Mouse (Mus musculus) layer of hippocampus, postnatal 10 days (tissue): Measurements from ENCODE around the gene Setd2. TPM values are rescaled to one million over a fixed set of nuclear protein-coding genes. Genes with fewer than 3 reads are reported as not detected.

Source experiments
- DNase-seq, 2 experiments: peaks; one replicate each; pipeline ENCODE4 v3.0.0; 2021; ENCODE audit warnings: low spot score in 2 of 2
- microRNA-seq, 2 experiments: library from miRNA; unstranded; fragments of <30 nt; microRNA quantifications; one replicate each; pipeline ENCODE4 v1.2.0; 2021
- total RNA-seq, 2 experiments: library from RNA; stranded (reverse); gene quantifications; 2 replicates each; pipeline ENCODE4 v1.2.3; 2021

The Setd2 gene
- total RNA-seq, 2 experiments from 2014 or later: 70.5 to 74.8 TPM

DNA sequence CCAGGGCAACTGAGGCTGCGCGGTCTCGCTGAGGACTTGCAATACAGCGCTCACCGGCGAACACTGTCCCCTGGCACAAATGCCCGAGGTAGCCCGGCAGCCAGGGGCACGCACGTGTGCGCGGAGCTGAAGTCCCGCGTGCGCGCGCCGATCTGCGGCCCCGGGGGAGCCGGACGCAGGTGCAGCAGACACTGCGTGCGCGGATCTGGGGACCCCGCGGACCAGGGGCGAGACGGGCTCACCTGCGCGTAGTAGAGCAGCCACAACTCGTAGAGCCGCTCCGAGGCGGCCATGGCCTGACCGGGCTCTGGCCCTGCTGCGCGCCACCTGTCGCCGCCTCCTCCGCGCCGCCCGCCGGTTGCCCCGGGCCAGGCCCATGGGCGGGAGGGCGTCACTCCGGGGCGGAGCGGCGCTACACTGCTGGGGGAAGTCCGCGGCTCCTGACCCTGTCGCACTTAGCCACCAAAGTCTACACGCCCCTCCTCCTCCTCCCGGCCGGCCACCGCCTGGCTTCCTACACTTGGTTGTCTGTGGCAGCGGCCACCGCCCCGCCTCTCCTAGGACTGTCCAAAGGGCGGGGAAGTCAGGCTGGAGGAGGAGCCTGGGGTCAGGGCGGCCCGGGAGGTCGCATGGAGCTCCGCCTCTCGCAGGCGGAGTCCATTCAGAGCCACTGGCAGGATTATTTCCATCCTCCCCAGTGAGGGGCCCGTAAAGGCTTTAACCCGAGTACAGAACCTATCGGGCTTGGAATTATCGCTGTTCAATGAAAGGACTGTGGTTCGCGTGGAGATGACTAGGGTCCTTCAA lies 121.5 kb downstream of the Setd2 start, which contains the start of gene Nbeal2:
TSS of gene Nbeal2 (minus strand) at position 507 of the 807 bp plus-strand sequence.
- peak; percentile 64 to 77 for DNase-seq

DNA sequence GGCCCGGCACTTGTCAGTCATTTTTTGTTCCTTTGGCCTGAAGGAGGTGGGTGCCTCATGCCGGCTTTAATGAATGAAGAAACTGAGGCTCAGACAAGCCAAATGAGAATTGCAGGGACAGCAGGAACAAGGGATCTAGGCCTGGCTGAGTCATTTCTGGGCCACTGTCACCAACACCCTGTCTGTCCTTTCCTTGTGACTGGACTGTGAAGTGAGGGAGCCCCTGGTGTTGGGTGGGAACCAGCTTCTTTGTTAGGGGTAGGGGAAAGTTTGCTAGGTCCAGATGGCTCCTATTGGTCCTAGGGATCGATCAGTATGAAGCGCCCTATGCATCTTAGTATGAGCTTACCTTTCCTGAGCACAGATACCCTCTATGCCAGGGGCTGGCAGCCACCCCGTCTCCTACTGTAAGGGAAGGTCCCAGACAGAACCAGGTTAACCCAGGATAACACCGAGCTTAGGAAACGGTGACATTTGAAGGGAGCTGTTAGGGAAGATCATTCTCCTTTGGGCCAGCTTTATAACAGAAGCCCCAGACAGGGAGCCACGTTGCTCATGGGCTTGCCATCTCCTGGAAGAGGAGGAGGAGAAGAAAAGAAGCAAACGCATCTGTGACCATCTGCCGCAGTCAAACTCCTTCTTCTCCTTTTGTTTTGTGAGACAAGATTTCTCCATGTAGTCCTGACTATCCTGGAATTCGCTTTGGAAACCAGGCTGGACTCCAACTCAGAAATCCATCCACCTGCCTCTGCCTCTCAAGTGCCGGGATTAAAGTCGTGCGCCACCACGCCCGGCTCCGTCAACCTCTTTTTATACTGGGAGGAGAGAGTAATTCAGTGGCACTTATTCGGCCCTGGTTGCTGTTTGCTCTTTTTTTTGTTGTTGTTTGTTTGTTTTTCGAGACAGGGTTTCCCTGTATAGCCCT lies 122.6 kb downstream of the Setd2 start:
- DNase-seq: no peak

DNA sequence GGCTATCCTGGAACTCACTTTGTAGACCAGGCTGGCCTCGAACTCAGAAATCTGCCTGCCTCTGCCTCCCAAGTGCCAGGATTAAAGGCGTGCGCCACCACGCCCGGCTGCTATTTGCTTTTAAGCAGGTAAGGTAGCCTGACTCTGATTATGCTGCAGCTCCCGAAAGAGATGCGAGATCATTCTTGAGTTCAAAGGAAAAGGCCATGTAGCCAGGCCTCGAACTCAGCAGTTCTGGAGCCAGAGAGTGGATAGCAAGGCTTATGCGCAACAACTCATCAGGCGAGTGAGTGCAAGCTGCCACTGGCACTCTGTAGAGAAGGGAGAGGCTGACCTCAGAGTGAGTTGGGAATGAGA lies 123.2 kb downstream of the Setd2 start:
- DNase-seq: no peak

DNA sequence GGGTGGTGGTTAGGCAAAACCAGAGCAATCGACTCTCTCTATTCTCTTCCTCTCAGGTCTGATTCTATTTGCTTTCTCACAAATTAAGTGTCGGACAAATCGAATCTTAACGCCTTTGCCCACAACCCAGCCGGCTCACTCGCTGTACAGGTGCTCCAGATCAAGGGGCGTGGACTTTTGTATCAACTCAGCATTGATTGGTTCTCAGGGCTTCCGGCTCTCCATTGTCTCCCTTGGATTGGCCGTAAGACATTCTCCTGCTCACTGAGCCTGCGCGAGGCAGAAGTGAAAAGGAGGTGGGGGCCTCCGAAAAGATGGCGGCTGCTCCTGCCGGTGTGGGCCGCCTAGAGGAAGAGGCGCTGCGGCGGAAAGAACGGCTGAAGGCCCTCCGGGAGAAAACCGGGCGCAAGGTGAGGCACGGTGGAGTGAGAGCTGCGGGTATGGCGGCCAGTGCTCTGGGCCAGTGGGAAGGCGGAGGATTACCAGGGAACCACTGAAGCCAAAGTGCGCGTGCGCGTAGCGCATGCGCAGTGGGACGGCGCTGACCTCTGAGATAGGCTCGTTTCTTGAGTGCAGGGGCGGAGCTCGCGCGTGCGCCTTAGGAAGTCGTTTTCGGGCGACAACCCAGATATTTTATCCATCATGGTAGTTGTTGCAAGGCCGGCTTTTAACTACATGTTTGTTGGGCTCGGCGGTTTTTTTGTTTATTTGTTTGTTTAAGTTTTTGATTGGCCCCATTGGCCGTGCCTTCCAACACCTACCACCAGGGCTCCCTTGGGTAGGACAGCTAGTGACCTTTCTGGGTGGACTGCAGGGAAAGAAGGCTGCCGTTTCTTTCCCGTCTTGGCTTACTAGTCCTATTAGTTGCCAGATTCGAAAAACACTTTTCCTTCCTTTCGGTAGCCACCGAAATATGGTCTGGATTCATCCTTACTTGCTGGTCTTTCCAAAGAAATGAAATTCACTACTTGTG lies 124.1 kb downstream of the Setd2 start, which contains the start of gene Ccdc12:
TSS of gene Ccdc12 (plus strand) at position 255 of the 973 bp plus-strand sequence.
- DNase-seq: peak; percentile 95 to 97

DNA sequence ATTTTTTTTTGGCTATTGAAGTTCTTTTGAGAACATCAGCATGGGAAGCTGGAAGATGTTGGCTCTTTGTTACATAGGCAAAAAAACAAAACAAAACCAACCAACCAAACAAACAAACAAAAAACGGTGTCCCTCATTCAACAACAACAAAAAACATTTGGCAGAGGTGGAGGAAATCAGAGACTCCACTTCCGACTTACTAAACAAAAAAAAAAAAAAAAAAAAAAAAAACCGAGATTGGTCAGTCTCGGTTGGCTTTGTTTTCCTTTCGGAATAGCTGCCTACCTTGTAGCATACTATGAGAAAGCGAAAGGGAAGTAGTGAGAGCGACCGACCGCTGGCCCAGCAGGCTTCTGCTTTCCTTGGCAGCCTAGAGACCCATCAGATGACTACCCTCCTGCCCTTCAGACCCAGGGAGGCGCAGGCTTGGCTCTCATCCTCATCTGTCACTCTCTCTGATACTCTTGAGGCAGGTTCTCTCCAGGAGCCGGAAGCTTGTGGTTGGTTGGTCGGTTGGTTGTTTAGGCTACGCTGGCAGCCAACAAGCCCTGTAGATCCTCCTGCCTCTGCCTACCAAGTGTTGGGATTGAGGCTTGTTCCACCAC lies 125.2 kb downstream of the Setd2 start:
- DNase-seq: peak in 1 of 2 experiments; percentile 22

DNA sequence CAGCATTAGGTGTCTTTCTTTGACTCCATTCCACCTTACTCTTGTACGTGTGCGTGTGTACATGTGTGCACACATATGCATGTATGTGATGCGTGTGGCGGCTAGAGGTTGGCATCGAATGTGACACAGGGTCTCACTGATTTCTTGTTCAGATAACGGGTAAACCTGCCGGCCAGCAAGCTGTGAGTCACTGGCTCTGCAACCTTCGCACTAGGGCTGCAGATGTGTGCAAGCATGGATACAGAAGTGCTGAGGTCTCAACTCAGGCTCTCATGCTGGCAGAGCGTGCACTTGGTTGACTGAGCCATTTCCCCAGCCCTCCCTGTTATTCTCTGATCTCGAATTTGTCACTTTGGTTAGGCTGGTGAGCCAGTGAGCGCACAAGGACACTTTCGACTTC lies 127.1 kb downstream of the Setd2 start:
- no peak for DNase-seq

DNA sequence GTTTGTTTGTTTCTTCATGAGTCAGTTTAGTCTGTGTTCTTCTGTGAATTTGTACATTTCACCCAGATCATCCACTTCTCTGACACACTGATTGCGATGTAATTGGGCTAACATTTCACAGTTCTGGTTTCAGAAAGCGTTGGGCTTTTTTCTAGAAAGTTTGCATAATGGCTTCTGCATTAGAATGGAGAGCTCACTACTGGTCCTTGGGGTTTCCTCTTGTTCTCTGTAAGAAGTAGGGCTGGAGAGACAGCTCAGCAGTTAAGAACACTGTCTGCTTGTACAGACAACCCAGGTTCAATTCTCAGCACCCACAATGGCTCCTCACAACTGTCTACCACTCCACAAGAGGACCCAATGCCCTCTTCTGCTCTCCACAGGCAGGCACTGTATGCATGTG lies 127.8 kb downstream of the Setd2 start:
- DNase-seq: no peak

DNA sequence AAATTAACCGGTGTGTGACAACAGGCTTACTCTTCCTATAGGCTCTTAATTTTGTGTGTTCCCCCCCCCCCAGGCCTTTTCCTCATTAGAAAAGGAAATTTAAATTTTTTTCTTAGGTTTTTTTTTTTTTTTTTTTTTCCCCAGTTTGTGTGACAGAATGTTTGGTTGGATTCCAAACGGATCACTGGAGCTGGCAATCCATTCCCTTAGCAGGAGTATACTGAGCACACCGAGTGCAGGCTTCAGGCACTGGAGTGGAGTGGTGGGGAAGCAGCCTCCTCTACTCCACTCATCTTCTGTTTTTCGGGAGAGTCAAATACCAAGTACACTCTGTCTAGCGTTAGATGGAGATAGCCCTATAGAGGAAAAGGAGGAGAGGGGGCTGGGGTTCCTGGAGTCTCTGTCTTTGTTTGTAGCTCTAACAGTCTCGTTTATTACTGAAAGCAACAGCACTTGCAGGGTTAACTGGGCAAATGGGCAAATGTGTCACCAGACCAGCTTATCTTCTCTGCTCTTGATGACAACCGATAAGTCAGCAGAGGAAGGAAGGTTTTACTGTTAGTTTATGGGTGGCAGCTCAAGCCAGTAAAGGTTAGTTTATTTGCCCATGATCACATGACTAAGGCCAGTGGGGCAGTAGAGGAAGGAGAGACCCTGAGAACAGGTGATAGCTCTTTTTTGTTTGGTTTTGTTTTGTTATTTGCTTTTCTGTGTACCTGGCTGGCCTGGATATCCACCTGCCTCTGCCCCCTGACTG lies 128.6 kb downstream of the Setd2 start:
- no peak for DNase-seq

DNA sequence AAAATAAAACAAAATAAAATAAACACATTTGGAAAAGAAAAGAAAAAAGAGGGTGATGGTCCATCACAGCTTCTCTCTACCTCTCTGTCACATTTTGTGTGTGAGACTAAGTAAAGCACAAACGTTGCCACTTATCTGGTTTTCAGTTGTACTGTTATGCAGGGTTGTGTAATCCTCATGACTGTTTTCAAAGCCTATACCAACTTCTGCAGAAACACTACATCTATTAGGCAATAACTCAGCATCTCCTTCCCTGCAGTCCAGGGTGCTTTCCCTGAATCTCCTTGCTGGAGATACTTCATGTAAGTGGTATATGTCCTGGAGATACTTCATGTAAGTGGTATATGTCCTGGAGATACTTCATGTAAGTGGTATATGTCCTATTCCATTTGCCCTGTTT lies 130.4 kb downstream of the Setd2 start:
- no peak for DNase-seq

DNA sequence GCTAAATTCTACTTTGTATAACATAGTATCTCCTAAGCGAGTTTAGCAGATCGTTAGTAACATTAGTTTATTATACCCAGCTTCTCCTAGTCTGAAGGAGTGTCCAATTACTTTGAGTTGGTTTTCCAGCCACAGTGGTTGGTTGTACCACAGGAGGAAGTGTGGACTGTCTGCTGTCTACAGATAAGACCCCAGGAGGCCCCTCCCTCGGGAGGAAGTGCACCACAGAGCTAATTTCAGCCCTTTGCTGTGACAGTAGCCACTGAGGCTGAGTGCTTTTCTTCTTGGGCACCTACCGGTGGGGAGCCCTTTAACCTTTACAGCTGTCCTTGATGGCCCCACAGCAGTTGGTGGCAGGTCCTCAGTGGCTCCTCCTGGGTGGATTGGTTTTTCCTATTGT lies 133.5 kb downstream of the Setd2 start:
- no peak for DNase-seq

DNA sequence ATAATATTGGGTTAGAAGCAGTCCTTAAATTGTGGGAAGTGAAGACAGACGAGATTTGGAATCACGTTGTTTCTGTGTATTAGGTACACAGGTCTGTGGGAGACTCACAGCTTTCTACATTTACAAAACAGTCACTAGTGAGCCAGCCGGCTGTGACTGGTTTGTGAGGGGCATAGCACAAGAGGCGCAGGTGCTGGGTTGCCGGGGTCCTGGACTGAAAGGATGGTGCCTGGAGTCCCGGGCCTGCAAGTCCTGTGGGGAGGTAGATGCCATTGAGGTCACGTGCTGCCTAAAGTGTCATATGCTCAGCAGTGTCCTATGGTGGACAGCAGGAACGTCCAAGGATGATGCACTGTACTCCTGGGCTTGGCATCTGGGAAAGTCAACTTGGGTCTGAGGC lies 134.0 kb downstream of the Setd2 start:
- no peak for DNase-seq

DNA sequence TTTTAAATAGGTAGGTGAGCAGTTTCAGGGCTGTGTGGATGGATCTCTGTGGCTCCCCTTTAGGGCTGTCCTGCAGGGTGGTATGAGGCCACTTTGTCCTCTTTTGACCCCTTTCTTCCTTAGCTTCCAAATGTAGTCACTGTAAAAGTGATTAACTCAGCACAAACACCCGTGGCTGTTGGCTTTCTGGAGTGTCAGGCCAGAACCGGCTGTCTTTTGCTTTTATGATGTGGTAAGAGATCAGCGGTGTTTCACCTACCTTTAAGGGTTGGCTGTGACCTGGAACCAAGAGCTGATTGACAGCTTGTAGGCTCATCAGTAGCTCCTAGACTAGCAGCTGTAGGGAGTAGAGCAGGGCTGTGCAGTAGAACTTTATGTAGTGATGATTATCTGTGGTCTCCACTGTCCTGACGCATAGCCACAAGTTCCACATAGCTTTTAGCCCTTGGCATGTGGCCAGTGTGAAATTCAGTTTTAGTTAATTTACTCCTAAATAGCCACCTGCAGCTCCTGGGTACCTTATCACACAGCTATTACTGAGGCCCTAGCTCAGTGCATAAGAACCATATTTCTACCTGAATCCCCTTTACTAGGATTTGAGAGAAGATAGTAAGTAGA lies 134.9 kb downstream of the Setd2 start:
- DNase-seq: no peak

Small RNA genes lying within 50 kb of the gene (microRNA-seq; reads per million reads assigned to microRNA genes)
- 0.20 to 0.67 reads per million in 2 experiments for gene Mir8107

Other genes starting within 250 kb of the Setd2 start
- 10 to 100 TPM; 11.9 to 14.1 TPM for gene Elp6, start 227.4 kb upstream of the Setd2 start, total RNA-seq
- gene Scap, start 199.3 kb upstream of the Setd2 start, total RNA-seq: 100 to 1,000 TPM in 1 of 2 experiments, 10 to 100 TPM in 1; 89.2 to 104 TPM
- 10 to 100 TPM; 49.9 to 57.0 TPM for gene Ptpn23, start 124.4 kb upstream of the Setd2 start, total RNA-seq
- 1 to 10 TPM in 1 of 2 experiments, not detected in 1; 5.9 TPM for gene Ngp, start 112.8 kb upstream of the Setd2 start, total RNA-seq
- gene Klhl18, start 55.9 kb upstream of the Setd2 start, total RNA-seq: 10 to 100 TPM; 29.5 to 31.4 TPM
- 1 to 10 TPM; 4.2 to 5.2 TPM for gene Kif9, start 55.6 kb upstream of the Setd2 start, total RNA-seq
- gene Nradd, start 91.9 kb downstream of the Setd2 start, total RNA-seq: 1 to 10 TPM; 2.1 to 2.6 TPM
- gene Nbeal2, start 121.6 kb downstream of the Setd2 start, total RNA-seq: 1 to 10 TPM; 9.1 to 9.8 TPM
- 10 to 100 TPM; 46.7 to 49.7 TPM for gene Ccdc12, start 123.9 kb downstream of the Setd2 start, total RNA-seq
- under 1 TPM; 0.49 to 0.75 TPM for gene Myl3, start 209.3 kb downstream of the Setd2 start, total RNA-seq
- 1 to 10 TPM; 6.7 to 7.6 TPM for gene Pth1r, start 214.5 kb downstream of the Setd2 start, total RNA-seq